Mouse (Mus musculus): Measurements from ENCODE around the gene Rpp30. TPM values are rescaled to one million over a fixed set of nuclear protein-coding genes. Genes with fewer than 3 reads are reported as not detected.

The Rpp30 gene
- total and polyA plus RNA-seq, 2 experiments from 2014 or later: 31.7 to 47.6 TPM

GRCm38 (mm10) chr19:36062801-36063529, 20.6 kb upstream of the Rpp30 start:
- WGBS: 69% methylated on average over 2 of the region's 2 CpGs
- H3K27ac ChIP-seq (ENCODE audit: low read depth): no peak overlapping the region
- DNase-seq (ENCODE audit: low spot score) (no peak), ATAC-seq (ENCODE audit: insufficient read depth, low read depth) (no peak)
- TF ChIP-seq EP300 (IDR thresholded peaks at IDR 0.05; ENCODE audit: low read depth): no peak
- no peak; the same call in 1 of the 2 replicates for TF ChIP-seq CTCF (IDR thresholded peaks at IDR 0.05; ENCODE audit: low read depth)
- H3K9ac ChIP-seq (replicated peaks; ENCODE audit: low read depth, low read length): no peak overlapping the region
- H3K4me2 ChIP-seq (ENCODE audit: low read depth, low read length): no peak overlapping the region
- H3K9me3 ChIP-seq (replicated peaks; ENCODE audit: control insufficient read depth, low read length): no peaks in the 10 kb centered on the region
- H3K36me3 ChIP-seq (replicated peaks; ENCODE audit: control insufficient read depth, insufficient read depth, low read length): no peaks in the 10 kb centered on the region
- H3K27me3 ChIP-seq (ENCODE audit: control insufficient read depth, insufficient read depth, low read length): peaks cover 13% of the 10 kb centered on the region
- no peaks in the 10 kb centered on the region for H3K4me1 ChIP-seq (ENCODE audit: control insufficient read depth, insufficient read depth)
- no peak overlapping the region for H3K4me3 ChIP-seq (ENCODE audit: low read depth, low read length)

DNA sequence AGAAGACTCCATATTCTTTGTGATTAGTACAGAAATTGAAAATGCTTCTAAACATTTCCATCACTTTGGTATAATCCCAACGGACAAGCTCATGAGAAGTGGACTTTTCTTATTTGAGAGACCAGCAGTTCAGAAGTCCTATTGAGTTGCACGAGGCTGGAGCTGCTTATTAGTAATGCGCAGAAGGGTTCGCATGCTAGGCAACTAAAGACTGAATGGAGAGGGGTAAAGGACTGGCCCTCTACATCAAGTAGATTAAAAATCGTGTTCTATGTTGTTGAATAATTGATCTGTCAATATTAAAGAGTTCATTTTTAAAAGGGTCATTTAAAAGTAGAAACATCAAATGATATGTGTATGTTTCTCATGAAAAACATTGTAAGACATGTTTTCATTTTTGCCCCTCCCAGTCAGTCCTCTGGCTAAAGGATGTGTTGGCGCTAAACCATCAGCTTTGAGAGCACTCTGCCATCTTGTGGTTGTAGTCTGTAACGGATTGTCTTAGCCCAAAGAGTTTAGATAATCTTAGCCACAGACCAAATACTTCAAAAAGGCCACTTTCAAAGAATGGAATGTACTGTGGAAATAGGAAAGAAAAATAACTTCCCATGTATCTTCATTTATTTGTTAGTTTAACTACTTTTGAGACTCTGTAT, 782 bp upstream of the Rpp30 start:
- no peak for TF ChIP-seq EP300 (IDR thresholded peaks at IDR 0.05; ENCODE audit: low read depth)
- TF ChIP-seq CTCF (IDR thresholded peaks at IDR 0.05; ENCODE audit: low read depth): peak; percentile 84
- Histone ChIP-seq H3K4me2 (ENCODE audit: low read depth, low read length) (peak overlapping the region; percentile 84), H3K27me3 (ENCODE audit: control insufficient read depth, insufficient read depth, low read length) (0 out of 2 replicates have a peak, but pooled peaks cover 2% of the 10 kb centered on the region), H3K4me3 (ENCODE audit: low read depth, low read length) (peak overlapping the region; percentile 77), H3K27ac (ENCODE audit: low read depth) (0 out of 2 replicates have a peak overlapping the region, but pooled peaks have one; percentile 56), H3K4me1 (ENCODE audit: control insufficient read depth, insufficient read depth) (peaks cover 6% of the 10 kb centered on the region), H3K36me3 (replicated peaks; ENCODE audit: control insufficient read depth, insufficient read depth, low read length) (peaks cover under 1% of the 10 kb centered on the region; the same call in 1 of the 2 replicates), H3K9me3 (replicated peaks; ENCODE audit: control insufficient read depth, low read length) (no peaks in the 10 kb centered on the region), H3K9ac (replicated peaks; ENCODE audit: low read depth, low read length) (no peak overlapping the region)
- 47% methylated on average over 7 of the region's 7 CpGs for WGBS
- DNase-seq (ENCODE audit: low spot score): peak; percentile 84
- peak; percentile 78 for ATAC-seq (ENCODE audit: insufficient read depth, low read depth)

- 34% methylated on average over 5 of the region's 5 CpGs for WGBS
- H3K27ac ChIP-seq (ENCODE audit: low read depth): no peak overlapping the region
- no peaks in the 10 kb centered on the region for H3K4me1 ChIP-seq (ENCODE audit: control insufficient read depth, insufficient read depth)
- no peak overlapping the region for H3K4me2 ChIP-seq (ENCODE audit: low read depth, low read length)
- TF ChIP-seq CTCF (IDR thresholded peaks at IDR 0.05; ENCODE audit: low read depth): peak; percentile 76
- no peak for TF ChIP-seq EP300 (IDR thresholded peaks at IDR 0.05; ENCODE audit: low read depth)
- H3K36me3 ChIP-seq (replicated peaks; ENCODE audit: control insufficient read depth, insufficient read depth, low read length): peaks cover 44% of the 10 kb centered on the region
- H3K4me3 ChIP-seq (ENCODE audit: low read depth, low read length): no peak overlapping the region
- no peaks in the 10 kb centered on the region for H3K9me3 ChIP-seq (replicated peaks; ENCODE audit: control insufficient read depth, low read length)
- DNase-seq (ENCODE audit: low spot score): no peak
- H3K9ac ChIP-seq (replicated peaks; ENCODE audit: low read depth, low read length): no peak overlapping the region
- no peaks in the 10 kb centered on the region for H3K27me3 ChIP-seq (ENCODE audit: control insufficient read depth, insufficient read depth, low read length)
- ATAC-seq (ENCODE audit: insufficient read depth, low read depth): peak; percentile 53; the same call in 1 of the 2 replicates
Measured at GRCm38 (mm10) chr19:36090781-36091180, 7.3 kb downstream of the Rpp30 start.

GRCm38 (mm10) chr19:36097194-36097593, 13.7 kb downstream of the Rpp30 start:
- Histone ChIP-seq H3K27me3 (ENCODE audit: control insufficient read depth, insufficient read depth, low read length) (no peaks in the 10 kb centered on the region), H3K4me3 (ENCODE audit: low read depth, low read length) (no peak overlapping the region), H3K4me1 (ENCODE audit: control insufficient read depth, insufficient read depth) (no peaks in the 10 kb centered on the region), H3K27ac (ENCODE audit: low read depth) (no peak overlapping the region), H3K9ac (replicated peaks; ENCODE audit: low read depth, low read length) (no peak overlapping the region), H3K36me3 (replicated peaks; ENCODE audit: control insufficient read depth, insufficient read depth, low read length) (peaks cover 54% of the 10 kb centered on the region), H3K4me2 (ENCODE audit: low read depth, low read length) (no peak overlapping the region), H3K9me3 (replicated peaks; ENCODE audit: control insufficient read depth, low read length) (no peaks in the 10 kb centered on the region)
- ATAC-seq (ENCODE audit: insufficient read depth, low read depth): no peak
- 92% methylated on average over 3 of the region's 3 CpGs for WGBS
- TF ChIP-seq CTCF (IDR thresholded peaks at IDR 0.05; ENCODE audit: low read depth): no peak
- no peak for TF ChIP-seq EP300 (IDR thresholded peaks at IDR 0.05; ENCODE audit: low read depth)
- DNase-seq (ENCODE audit: low spot score): no peak

DNA sequence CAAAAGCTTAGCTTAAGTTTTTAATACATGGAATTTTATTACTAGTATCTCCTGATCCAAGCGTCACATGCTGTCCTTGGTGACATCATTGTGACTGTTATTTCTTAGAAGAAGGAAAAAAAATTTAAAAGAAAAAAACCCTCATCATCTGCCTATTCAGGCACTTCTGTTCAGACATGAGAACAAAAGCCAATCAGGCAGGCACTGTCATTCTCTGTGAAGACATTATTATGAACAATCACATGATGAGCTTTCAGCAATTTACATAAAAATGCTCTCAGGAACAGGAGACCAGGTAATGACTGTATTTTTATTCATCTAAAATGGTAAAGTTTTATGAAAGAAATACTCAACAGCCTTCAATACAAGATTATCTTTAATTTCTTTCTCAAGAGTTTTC, 14.7 kb downstream of the Rpp30 start:
- no peak for ATAC-seq (ENCODE audit: insufficient read depth, low read depth)
- Histone ChIP-seq H3K4me3 (ENCODE audit: low read depth, low read length) (no peak overlapping the region), H3K27ac (ENCODE audit: low read depth) (no peak overlapping the region), H3K4me2 (ENCODE audit: low read depth, low read length) (no peak overlapping the region), H3K4me1 (ENCODE audit: control insufficient read depth, insufficient read depth) (no peaks in the 10 kb centered on the region), H3K36me3 (replicated peaks; ENCODE audit: control insufficient read depth, insufficient read depth, low read length) (peaks cover 61% of the 10 kb centered on the region), H3K27me3 (ENCODE audit: control insufficient read depth, insufficient read depth, low read length) (no peaks in the 10 kb centered on the region), H3K9me3 (replicated peaks; ENCODE audit: control insufficient read depth, low read length) (no peaks in the 10 kb centered on the region), H3K9ac (replicated peaks; ENCODE audit: low read depth, low read length) (no peak overlapping the region)
- DNase-seq (ENCODE audit: low spot score): no peak
- 88% methylated on average over 1 of the region's 1 CpGs for WGBS
- TF ChIP-seq CTCF (IDR thresholded peaks at IDR 0.05; ENCODE audit: low read depth) (no peak), EP300 (IDR thresholded peaks at IDR 0.05; ENCODE audit: low read depth) (no peak)
